Mouse (Mus musculus) cerebellum, postnatal 25 days (tissue): ENCODE measurements around the gene Txndc16.

ENCODE experiments used
- DNase-seq, 2 experiments: peaks; one replicate each; pipeline ENCODE4 v3.0.0; 2021; ENCODE audit warnings: mixed read lengths in 2 of 2

The Txndc16 gene

GRCm38 (mm10) chr14:45220090-45220956 is at the start of gene Txndc16:
Gene Txndc16 (minus strand): TSS chr14:45220328.
- DNase-seq, result peak; percentile 95 to 97

- DNase-seq, result no peak
Measured at GRCm38 (mm10) chr14:45263831-45264592, 43.9 kb upstream of the Txndc16 start.

- no peak for DNase-seq
Measured at GRCm38 (mm10) chr14:45251548-45252076, 31.5 kb upstream of the Txndc16 start.

GRCm38 (mm10) chr14:45241613-45242012 is 21.5 kb upstream of the Txndc16 start:
- no peak for DNase-seq

- no peak for DNase-seq
Measured at GRCm38 (mm10) chr14:45239042-45239441, 18.9 kb upstream of the Txndc16 start.

- no peak for DNase-seq
Measured at GRCm38 (mm10) chr14:45220957-45221630, 966 bp upstream of the Txndc16 start.

DNA sequence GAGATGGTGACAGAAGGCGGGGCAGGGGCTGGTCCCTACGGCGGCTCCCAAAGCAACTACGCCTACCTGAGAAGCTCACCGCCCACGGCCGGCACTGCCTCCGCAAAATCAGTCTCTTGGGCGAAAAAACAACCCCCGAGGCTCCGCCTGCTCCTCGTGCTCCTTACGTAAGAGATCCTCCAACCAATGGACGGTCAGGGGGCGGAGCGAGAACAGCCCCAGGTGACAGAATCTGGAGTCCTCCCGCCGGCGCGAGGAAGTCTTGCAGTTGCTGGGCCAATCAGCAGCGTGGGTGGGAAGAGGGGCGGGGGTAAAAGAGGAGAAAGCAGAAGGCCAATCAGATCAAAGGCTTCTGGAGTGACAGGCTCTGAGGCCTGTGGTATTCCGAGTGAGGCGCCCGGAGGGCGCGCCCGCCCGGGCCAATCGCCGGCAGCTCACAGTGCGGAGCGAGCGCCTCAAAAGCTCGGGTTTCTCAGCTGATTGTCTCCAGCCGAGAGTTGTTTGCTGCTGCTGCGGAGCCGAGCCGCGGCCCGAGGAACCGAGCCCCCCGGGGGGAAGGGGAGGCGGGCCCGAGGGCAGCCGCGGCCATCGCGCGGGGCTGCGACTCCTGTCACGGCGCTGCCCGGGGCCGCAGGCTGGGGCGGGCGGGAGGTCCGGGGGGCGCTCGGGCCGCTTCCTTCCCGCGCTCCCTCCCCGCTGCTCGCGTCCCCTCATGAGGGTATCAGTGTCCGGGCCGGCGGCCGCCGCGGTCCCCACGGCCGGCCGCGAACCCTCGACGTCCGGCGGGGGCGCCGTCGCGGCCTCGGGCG is 643 bp downstream of the Txndc16 start, which contains the start of gene Gpr137c:
Gene Gpr137c, plus strand, starts transcription at position 437 of the 809 bp plus-strand sequence.
- DNase-seq, result peak; percentile 98 to 99

DNA sequence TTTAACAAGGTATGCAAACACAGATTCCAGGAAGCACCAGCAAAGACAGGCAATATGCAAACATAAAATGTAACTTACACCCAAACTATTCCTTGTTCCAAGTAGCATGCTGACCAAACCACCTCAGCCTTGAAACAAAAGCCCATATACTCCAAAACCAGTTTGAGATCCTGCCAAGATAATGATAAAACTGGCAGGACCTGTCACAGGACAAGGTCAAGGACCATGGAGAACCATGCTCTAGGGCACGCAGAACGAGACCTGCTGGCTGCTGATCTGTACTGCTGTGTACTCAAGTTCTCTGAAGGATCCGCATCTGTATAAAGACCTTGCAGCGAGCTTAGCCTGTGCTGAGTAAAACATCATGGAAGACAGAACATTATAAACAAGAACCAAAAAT is 2.4 kb downstream of the Txndc16 start:
- no peak for DNase-seq

GRCm38 (mm10) chr14:45216711-45217340 is 3.3 kb downstream of the Txndc16 start:
- DNase-seq, result no peak

DNA sequence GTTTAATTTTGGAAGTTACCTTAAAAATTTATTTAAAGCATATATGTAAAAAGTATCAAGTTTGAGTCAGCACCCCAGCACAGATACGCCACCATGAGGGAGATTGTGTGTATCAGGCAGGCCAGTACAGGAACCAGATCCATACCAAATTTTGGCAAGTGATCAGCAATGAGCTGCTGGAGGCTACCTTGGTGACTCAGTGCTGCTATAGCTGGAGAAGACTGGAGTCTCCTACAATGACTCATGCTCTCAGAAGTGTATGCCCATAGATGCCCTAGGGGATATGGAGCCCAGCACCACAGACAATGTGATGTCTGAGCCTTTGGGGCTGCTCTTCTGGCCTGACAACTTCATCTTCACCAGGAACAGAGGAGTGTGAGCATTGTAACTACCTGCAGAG is 8.7 kb downstream of the Txndc16 start:
- peak; percentile 9 to 20 for DNase-seq

- DNase-seq, result no peak
Measured at GRCm38 (mm10) chr14:45210683-45211082, 9.4 kb downstream of the Txndc16 start.

GRCm38 (mm10) chr14:45200607-45201006 is 19.5 kb downstream of the Txndc16 start:
- DNase-seq, result no peak

DNA sequence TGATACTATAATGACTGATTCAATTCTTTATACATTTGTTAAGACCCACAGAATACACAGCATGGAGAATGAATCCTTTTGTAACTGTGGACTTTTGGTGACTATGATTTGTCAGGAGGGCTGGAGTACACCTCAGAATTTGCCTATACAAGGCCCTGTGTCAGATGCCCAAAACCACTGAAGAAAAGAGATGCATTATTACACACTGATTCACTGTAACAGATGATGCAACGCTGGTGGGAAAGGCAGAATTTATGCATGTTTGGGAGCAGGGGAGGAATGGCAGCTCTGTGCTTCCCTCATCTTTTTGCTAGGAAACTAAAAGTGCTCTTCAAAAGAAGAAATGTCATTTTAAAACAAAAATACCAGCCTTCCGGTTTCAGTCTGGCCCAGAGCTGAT is 29.1 kb downstream of the Txndc16 start:
- DNase-seq, result no peak

GRCm38 (mm10) chr14:45181611-45182010 is 38.5 kb downstream of the Txndc16 start:
- DNase-seq, result no peak

DNA sequence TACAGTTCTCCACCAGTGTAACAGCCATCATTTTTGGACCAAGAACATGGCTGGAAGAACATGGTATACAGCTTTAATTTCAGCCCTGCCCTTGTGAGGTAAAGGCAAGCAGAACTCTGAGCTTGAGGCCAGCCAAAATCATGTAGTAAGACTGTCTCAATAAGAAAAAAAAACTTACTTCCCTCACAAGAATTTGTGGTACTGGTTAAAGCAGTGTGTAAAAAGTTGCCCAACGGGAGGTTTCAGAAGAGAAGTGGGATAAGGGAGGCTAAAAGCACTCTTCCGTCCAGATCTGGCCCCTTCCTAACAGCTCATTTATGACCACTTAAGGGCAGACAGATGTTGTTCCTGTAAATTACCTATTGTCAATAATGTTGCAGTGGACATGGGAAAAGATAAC is 40.5 kb downstream of the Txndc16 start:
- DNase-seq, result no peak

- DNase-seq, result no peak
Measured at GRCm38 (mm10) chr14:45179186-45179585, 40.9 kb downstream of the Txndc16 start.

GRCm38 (mm10) chr14:45175012-45175740 is 45.0 kb downstream of the Txndc16 start:
- DNase-seq, result no peak

GRCm38 (mm10) chr14:45172260-45172659 is 47.9 kb downstream of the Txndc16 start:
- DNase-seq, result no peak

GRCm38 (mm10) chr14:45167366-45167765 is 52.8 kb downstream of the Txndc16 start:
- no peak for DNase-seq

GRCm38 (mm10) chr14:45155511-45156173 is 64.5 kb downstream of the Txndc16 start:
- no peak for DNase-seq
